14 mouse cellular contexts compared by ENCODE assay signal in the genomic region with DNA sequence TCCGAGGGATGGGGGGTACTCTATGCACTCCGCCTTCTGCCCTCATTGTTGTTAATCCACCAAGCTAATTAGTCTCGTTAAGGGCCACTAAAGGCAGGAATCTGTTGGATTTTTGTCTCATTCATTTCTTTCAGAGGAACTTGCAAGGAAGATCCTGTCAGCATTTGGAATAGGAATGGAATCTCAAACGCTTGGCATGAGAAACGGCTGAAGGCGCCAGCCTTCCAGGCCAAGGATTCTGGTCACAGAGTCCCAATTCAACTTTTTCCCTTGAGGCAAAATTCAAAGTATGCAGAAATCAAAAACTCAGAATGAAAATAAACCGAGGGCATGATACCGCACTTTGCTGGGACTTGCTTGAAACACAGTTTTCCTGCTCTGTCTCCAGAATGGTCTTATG. TPM values are rescaled to one million over a fixed set of nuclear protein-coding genes. Genes with fewer than 3 reads are reported as not detected.
DNase-seq lines count a peak whose midpoint lies in the region; ATAC-seq and TF ChIP-seq lines count a peak whose summit lies in the region.
"Had no signal": no experiment of that assay in that cellular context is flagged by ENCODE, and none has a peak within 500 bp of the region (broad histone marks: within the 10 kb centered on the region; RNA-seq: fewer than 3 reads in every experiment).

No protein-coding gene starts in this region.

- no peak for TF ChIP-seq CTCF in liver, adult 2 months (IDR thresholded peaks at IDR 0.05; ENCODE audit: low read depth, low read length)

- 33% methylated on average over 8 of the region's 8 CpGs for WGBS in embryonic facial prominence, embryonic 14.5 days
- WGBS in embryonic facial prominence, embryonic 10.5 days, result 34% methylated on average over 8 of the region's 8 CpGs
- whole genome bisulfite sequencing in liver, adult 2 months, result 80% methylated on average over 8 of the region's 8 CpGs

- no peak overlapping the region for H3K4me3 ChIP-seq in embryonic facial prominence, embryonic 14.5 days (ENCODE audit: low read depth, low read length)
- no peak overlapping the region for H3K4me3 ChIP-seq in embryonic facial prominence, embryonic 10.5 days
- no peak overlapping the region for H3K4me3 ChIP-seq in liver, adult 2 months (ENCODE audit: insufficient read depth, low read depth, low read length)
- H3K4me3 ChIP-seq: heart, embryonic 15.5 days; midbrain, embryonic 13.5 days had no signal

- no peak overlapping the region for H3K9ac ChIP-seq in embryonic facial prominence, embryonic 14.5 days (ENCODE audit: low read depth, low read length)
- no peak overlapping the region for H3K9ac ChIP-seq in liver, adult 2 months (ENCODE audit: low read depth, low read length)
- H3K9ac ChIP-seq: heart, embryonic 15.5 days; midbrain, embryonic 13.5 days had no signal

- no peak for TF ChIP-seq POLR2A in liver, adult 2 months (IDR thresholded peaks at IDR 0.05; ENCODE audit: extremely low read depth, insufficient read depth, low read length)

- no peaks in the 10 kb centered on the region for H3K27me3 ChIP-seq in embryonic facial prominence, embryonic 14.5 days (replicated peaks; ENCODE audit: control insufficient read depth, insufficient read depth, low read length)
- H3K27me3 ChIP-seq in embryonic facial prominence, embryonic 10.5 days (replicated peaks; ENCODE audit: low read depth, poor library complexity, severe bottlenecking), result no peaks in the 10 kb centered on the region
- H3K27me3 ChIP-seq in liver, adult 2 months (ENCODE audit: control insufficient read depth, insufficient read depth, low read length), result no peaks in the 10 kb centered on the region
- H3K27me3 ChIP-seq: heart, embryonic 15.5 days; midbrain, embryonic 13.5 days had no signal

- no peak overlapping the region for H3K4me2 ChIP-seq in embryonic facial prominence, embryonic 14.5 days (ENCODE audit: low read depth, low read length)
- H3K4me2 ChIP-seq: heart, embryonic 15.5 days; midbrain, embryonic 13.5 days had no signal

- no peaks in the 10 kb centered on the region for H3K79me2 ChIP-seq in liver, adult 2 months (ENCODE audit: control insufficient read depth, insufficient read depth, low read length)

- no peak for ATAC-seq in embryonic facial prominence, embryonic 14.5 days (ENCODE audit: low read depth)
- ATAC-seq: midbrain, embryonic 13.5 days had no signal

- DNase-seq in embryonic facial prominence, embryonic 14.5 days (ENCODE audit: low spot score), result peak; percentile 55
- DNase-seq in embryonic facial prominence, embryonic 10.5 days (ENCODE audit: low spot score), result no peak
- DNase-seq in liver, adult 2 months (ENCODE audit: extremely low read depth, low read depth, low spot score), result peak; percentile 17
- no peak for DNase-seq in liver
- DNase-seq in gastrocnemius, postnatal 25 days, result peak; percentile 34
- DNase-seq in retina, embryonic 14.5 days (ENCODE audit: low spot score), result peak; percentile 9
- no peak for DNase-seq in ovary, postnatal 14 days (ENCODE audit: low spot score)
- DNase-seq in adrenal gland, adult 2 months, result no peak
- DNase-seq: cerebellum, adult 9-10 months; kidney, postnatal 25 days; thymus, adult 18-20 months had no signal

- no peaks in the 10 kb centered on the region for H3K9me3 ChIP-seq in embryonic facial prominence, embryonic 14.5 days (ENCODE audit: control insufficient read depth, low read length)
- no peaks in the 10 kb centered on the region for H3K9me3 ChIP-seq in embryonic facial prominence, embryonic 10.5 days
- H3K9me3 ChIP-seq: G1E; heart, embryonic 15.5 days; midbrain, embryonic 13.5 days had no signal

- no peak overlapping the region for H3K27ac ChIP-seq in embryonic facial prominence, embryonic 14.5 days (replicated peaks; ENCODE audit: low read depth, low read length)
- H3K27ac ChIP-seq in embryonic facial prominence, embryonic 10.5 days (replicated peaks), result no peak overlapping the region; the same call in 1 of the 2 replicates
- no peak overlapping the region for H3K27ac ChIP-seq in liver, adult 2 months (replicated peaks; ENCODE audit: insufficient read depth, low read depth, low read length)
- H3K27ac ChIP-seq: heart, embryonic 15.5 days had no signal

- peaks cover 9% of the 10 kb centered on the region; the same call in 1 of the 2 replicates for H3K4me1 ChIP-seq in embryonic facial prominence, embryonic 14.5 days (ENCODE audit: control insufficient read depth, insufficient read depth, low read length)
- H3K4me1 ChIP-seq in embryonic facial prominence, embryonic 10.5 days, result peaks cover 13% of the 10 kb centered on the region
- peaks cover 3% of the 10 kb centered on the region; the same call in 1 of the 2 replicates for H3K4me1 ChIP-seq in liver, adult 2 months (ENCODE audit: control insufficient read depth, insufficient read depth, low read length)
- H3K4me1 ChIP-seq: heart, embryonic 15.5 days; midbrain, embryonic 13.5 days had no signal

- no peaks in the 10 kb centered on the region for H3K36me3 ChIP-seq in embryonic facial prominence, embryonic 14.5 days (ENCODE audit: control insufficient read depth, insufficient read depth, low read length)
- no peaks in the 10 kb centered on the region for H3K36me3 ChIP-seq in embryonic facial prominence, embryonic 10.5 days (replicated peaks)
- no peaks in the 10 kb centered on the region for H3K36me3 ChIP-seq in liver, adult 2 months (ENCODE audit: control insufficient read depth, insufficient read depth, low read length)
- H3K36me3 ChIP-seq: G1E; heart, embryonic 15.5 days; midbrain, embryonic 13.5 days had no signal

RNA-seq across cellular contexts. Expression of a gene that starts 48.7 kb away (rescaled TPM):
- 164 and 171 TPM in 2 replicates for polyA plus RNA-seq in embryonic facial prominence, embryonic 14.5 days (2014; fragmentation: Nextera tagmentation; extraction: Ambion mirVana)
- polyA plus RNA-seq in embryonic facial prominence, embryonic 10.5 days (2016; fragmentation: Nextera tagmentation; extraction: Ambion mirVana), result 110 and 125 TPM in 2 replicates
- 1.0 and 1.5 TPM in 2 replicates for total RNA-seq in liver, adult 2 months (2014; rRNA removed)
- 0.48 and 0.90 TPM in 2 replicates for polyA plus RNA-seq in liver, adult 2 months (2012; rRNA removed)
- total RNA-seq in gastrocnemius, postnatal 25 days (2021), result 1 to 10 TPM; 7.0 to 8.1 TPM
- 100 to 1,000 TPM; 100 to 167 TPM for total RNA-seq in adrenal gland, adult 2 months (2021)
- 10.0 and 12.5 TPM in 2 replicates for polyA plus RNA-seq in adrenal gland, adult 2 months (2012; rRNA removed)
- polyA plus RNA-seq: G1E had no signal

Comparison
In these comparisons a context has a peak if more than half of its experiments do, and no peak if none do; other contexts are left out.
1. DNase-seq: peak in embryonic facial prominence, embryonic 14.5 days (single experiment), liver, adult 2 months (single experiment), gastrocnemius, postnatal 25 days (single experiment) and retina, embryonic 14.5 days (single experiment); none in embryonic facial prominence, embryonic 10.5 days (single experiment), liver (single experiment), ovary, postnatal 14 days (single experiment) and adrenal gland, adult 2 months (single experiment).